Mouse (Mus musculus) G1E (cell line): ENCODE measurements around the gene Sh3bp4. TPM values are rescaled to one million over a fixed set of nuclear protein-coding genes. Genes with fewer than 3 reads are reported as not detected.

Experiments used
- ATAC-seq: 2 replicates; pipeline ENCODE4 v1.8.0; 2016; ENCODE audit warnings: mild to moderate bottlenecking; ENCODE audit not compliant: insufficient number of reproducible peaks, poor library complexity, low FRiP score, severe bottlenecking; ENCODE audit errors: extremely low read depth
- DNase-seq: peaks from one replicate; pipeline ENCODE4 v3.0.0; 2012; ENCODE audit warnings: low spot score
- H3K27me3 ChIP-seq: 2 replicates; pipeline ENCODE4 v1.6.1; 2012; ENCODE audit warnings: mild to moderate bottlenecking, low read length, inconsistent platforms; ENCODE audit not compliant: insufficient read depth
- H3K36me3 ChIP-seq: replicated peaks from 2 replicates; pipeline ENCODE3; 2012; ENCODE audit warnings: mild to moderate bottlenecking, inconsistent platforms
- H3K4me1 ChIP-seq: 2 replicates; pipeline ENCODE4 v1.6.1; 2012; ENCODE audit warnings: low read depth, low read length, inconsistent platforms, mixed read lengths; ENCODE audit not compliant: insufficient read depth
- H3K4me3 ChIP-seq: 2 replicates; pipeline ENCODE4 v1.5.1; 2012; ENCODE audit warnings: low read depth, mild to moderate bottlenecking, inconsistent platforms, low read length, moderate library complexity, mixed read lengths
- H3K9me3 ChIP-seq: replicated peaks from 2 replicates; pipeline ENCODE4 v1.6.1; 2012; ENCODE audit warnings: inconsistent platforms
- CTCF ChIP-seq: IDR thresholded peaks from 2 replicates; pipeline ENCODE4 v1.5.1; 2012; ENCODE audit warnings: low read depth, low read length, inconsistent platforms, mixed read lengths
- GATA1 ChIP-seq: IDR thresholded peaks from 2 replicates; pipeline ENCODE4 v1.6.1; 2012; ENCODE audit warnings: borderline replicate concordance, low read length, inconsistent platforms, mixed read lengths
- GATA2 ChIP-seq: IDR thresholded peaks from 2 replicates; pipeline ENCODE4 v1.6.1; 2012; ENCODE audit warnings: low read depth, low read length, inconsistent platforms, borderline replicate concordance
- POLR2AphosphoS5 ChIP-seq: IDR thresholded peaks from 2 replicates; pipeline ENCODE4 v1.6.1; 2012; ENCODE audit warnings: low read depth, low read length, inconsistent platforms; ENCODE audit not compliant: insufficient replicate concordance
- TAL1 ChIP-seq: conservative IDR thresholded peaks from 2 replicates; pipeline ENCODE4 v1.6.1; 2012; ENCODE audit warnings: low read depth, low read length, inconsistent platforms, mixed read lengths
- polyA plus RNA-seq: library from polyadenylated mRNA; stranded (reverse); fragments of >175 nt; gene quantifications from 2 replicates; pipeline ENCODE4 v1.2.3, GENCODE M21; 2012
- total RNA-seq, 2 experiments: library from RNA; stranded (forward) in 1 of 2; stranded (reverse) in 1 of 2; fragments of 200-1000 nt in 1 of 2; fragments of >200 nt in 1 of 2; fragmentation: Nextera tagmentation in 1 of 2; gene quantifications; 2 replicates each; pipeline ENCODE4 v1.2.3; 2014 to 2017

The Sh3bp4 gene
- total and polyA plus RNA-seq, 3 experiments, result not detected

DNA sequence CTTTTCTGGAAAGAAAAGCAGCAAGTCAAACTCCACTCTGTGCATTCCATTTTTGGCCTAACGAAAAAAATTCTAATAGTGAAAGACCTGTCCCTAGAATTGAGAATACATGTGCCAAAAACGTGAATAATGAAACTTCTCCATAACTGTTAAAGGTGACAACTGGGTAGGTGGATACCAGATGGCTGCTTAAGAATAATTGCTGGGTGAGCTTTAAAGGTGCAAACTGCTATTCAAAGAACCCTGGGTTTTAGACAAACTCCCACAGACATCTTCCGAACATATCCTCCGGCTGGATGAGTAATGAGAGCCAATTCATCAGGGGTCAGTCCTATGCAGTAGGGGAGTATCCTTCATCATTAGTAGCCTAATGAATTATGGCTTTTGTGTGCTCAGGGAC, 20.7 kb upstream of the Sh3bp4 start:
- H3K36me3 ChIP-seq, result no peaks in the 10 kb centered on the region
- no peaks in the 10 kb centered on the region for H3K4me1 ChIP-seq
- DNase-seq (no peak), ATAC-seq (no peak)
- no peak for TF ChIP-seq GATA1
- no peak for TF ChIP-seq GATA2
- TF ChIP-seq TAL1, result no peak
- no peak for TF ChIP-seq CTCF
- no peak for TF ChIP-seq POLR2AphosphoS5
- H3K27me3 ChIP-seq, result no peaks in the 10 kb centered on the region
- H3K4me3 ChIP-seq, result no peak overlapping the region
- peaks cover 74% of the 10 kb centered on the region for H3K9me3 ChIP-seq

DNA sequence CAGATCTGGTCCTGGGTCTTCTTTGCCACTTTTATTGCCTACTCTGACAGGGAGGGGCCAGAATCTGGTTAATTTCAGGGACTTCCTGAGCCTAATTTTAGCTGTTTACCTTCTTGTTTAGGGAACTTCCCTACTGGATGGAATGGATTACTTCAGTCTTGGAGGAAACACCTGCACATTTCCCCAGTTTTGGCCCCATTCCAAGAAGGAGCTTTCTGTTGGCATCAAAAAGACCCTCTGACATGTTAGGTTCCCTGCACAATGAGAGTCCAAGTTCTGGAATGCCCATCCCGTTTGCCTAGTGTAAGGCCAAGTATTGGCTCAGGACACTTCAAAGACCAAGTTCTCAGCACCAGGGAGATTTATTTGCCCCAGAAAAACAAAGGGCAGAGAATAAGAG, 14.0 kb upstream of the Sh3bp4 start:
- DNase-seq, result no peak
- H3K27me3 ChIP-seq, result no peaks in the 10 kb centered on the region
- peaks cover 78% of the 10 kb centered on the region for H3K9me3 ChIP-seq
- no peaks in the 10 kb centered on the region for H3K4me1 ChIP-seq
- no peak for ATAC-seq
- TF ChIP-seq TAL1, result no peak
- no peak for TF ChIP-seq POLR2AphosphoS5
- TF ChIP-seq CTCF, result no peak
- no peak for TF ChIP-seq GATA2
- no peak overlapping the region for H3K4me3 ChIP-seq
- H3K36me3 ChIP-seq, result no peaks in the 10 kb centered on the region

DNA sequence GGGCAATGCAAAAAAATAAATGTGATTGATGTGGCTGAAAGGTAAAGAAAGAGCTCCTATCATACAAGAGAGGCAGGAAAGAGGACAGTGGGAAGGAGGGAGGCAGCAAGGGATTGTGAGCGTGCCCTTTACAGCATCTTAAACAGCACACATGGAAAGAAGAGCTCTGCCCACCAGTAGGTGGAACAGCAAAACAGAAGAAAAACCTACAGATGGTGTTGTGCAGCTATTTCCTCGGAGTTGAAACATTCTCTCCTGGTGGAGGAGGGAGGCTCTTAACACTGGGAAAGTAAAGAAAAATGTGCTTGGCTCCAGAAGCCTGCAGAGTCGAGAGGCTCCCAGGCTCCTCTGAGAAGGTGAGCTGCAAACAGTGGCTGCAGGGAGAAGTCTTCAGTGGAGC, 12.8 kb upstream of the Sh3bp4 start:
- H3K27me3 ChIP-seq, result no peaks in the 10 kb centered on the region
- no peak for DNase-seq
- TF ChIP-seq GATA2, result no peak
- no peak for TF ChIP-seq TAL1
- no peak for TF ChIP-seq POLR2AphosphoS5
- TF ChIP-seq CTCF, result no peak
- no peak for TF ChIP-seq GATA1
- no peaks in the 10 kb centered on the region for H3K36me3 ChIP-seq
- H3K4me1 ChIP-seq, result no peaks in the 10 kb centered on the region
- H3K9me3 ChIP-seq, result peaks cover 78% of the 10 kb centered on the region
- H3K4me3 ChIP-seq, result no peak overlapping the region
- ATAC-seq, result no peak

DNA sequence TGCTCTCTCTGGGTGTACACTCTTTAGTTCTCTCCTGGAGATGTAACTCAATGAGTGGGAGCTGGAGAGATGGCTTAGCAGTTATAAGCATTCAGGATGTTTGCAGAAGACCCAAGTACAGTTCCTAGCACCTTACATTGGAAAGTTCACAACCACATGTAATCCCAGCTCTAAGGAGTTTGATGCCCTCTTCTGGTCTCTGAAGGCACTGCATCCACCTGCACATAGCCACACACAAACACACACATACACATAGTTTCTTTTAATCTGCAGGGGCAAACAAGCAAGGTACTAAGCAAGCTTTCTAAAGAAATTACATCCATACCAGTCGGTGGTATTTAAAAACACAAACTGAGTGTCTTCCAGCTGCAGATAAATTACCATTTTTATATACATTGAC, 12.2 kb upstream of the Sh3bp4 start:
- Histone ChIP-seq H3K4me3 (no peak overlapping the region), H3K36me3 (no peaks in the 10 kb centered on the region), H3K4me1 (no peaks in the 10 kb centered on the region), H3K9me3 (peaks cover 76% of the 10 kb centered on the region), H3K27me3 (no peaks in the 10 kb centered on the region)
- no peak for TF ChIP-seq GATA1
- TF ChIP-seq GATA2, result no peak
- TF ChIP-seq POLR2AphosphoS5, result no peak
- no peak for TF ChIP-seq CTCF
- no peak for TF ChIP-seq TAL1
- ATAC-seq, result no peak
- DNase-seq, result no peak

DNA sequence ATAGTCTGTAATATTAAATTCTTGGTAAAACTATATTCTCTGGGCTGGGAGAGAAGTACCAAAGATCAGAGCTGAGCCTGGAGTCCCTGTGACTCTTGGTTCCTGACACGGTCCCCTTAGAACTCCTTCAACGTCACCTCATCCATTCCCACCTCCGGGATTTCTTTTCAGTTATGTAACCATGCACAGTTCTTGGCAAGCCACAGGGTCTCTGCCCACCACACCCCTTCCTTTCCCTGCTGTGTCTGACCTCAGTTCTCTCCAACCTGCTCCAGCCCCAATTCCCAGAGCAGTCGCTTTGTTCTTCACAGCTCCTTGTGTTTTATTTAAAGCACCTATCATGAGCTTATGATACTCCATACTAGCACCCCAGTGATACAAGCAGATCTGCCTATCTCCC, 7.2 kb upstream of the Sh3bp4 start:
- no peak for DNase-seq
- no peak for ATAC-seq
- H3K36me3 ChIP-seq, result no peaks in the 10 kb centered on the region
- TF ChIP-seq POLR2AphosphoS5 (no peak), GATA2 (no peak), CTCF (no peak), GATA1 (no peak), TAL1 (no peak)
- H3K4me3 ChIP-seq, result no peak overlapping the region
- peaks cover 58% of the 10 kb centered on the region for H3K9me3 ChIP-seq
- H3K4me1 ChIP-seq, result no peaks in the 10 kb centered on the region
- H3K27me3 ChIP-seq, result no peaks in the 10 kb centered on the region

DNA sequence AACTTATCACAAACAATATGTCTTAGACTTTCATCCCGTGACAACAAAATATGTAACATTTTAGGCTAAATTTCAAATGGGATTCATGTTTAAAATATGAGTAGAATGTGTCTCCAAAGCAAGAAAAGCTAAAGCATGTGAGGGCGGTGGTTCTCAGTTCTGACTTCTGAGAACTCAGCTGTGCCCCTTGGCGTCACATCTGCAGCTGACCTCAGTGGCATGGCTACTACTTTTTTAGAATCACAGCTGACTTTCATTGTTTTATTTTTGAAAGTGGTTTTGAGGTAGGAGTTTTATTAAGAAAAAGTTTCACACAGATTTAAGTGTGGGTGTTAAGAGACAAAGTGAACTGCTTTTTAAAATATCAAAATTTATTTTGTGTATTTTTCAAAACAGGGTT, 6.4 kb upstream of the Sh3bp4 start:
- no peaks in the 10 kb centered on the region for H3K27me3 ChIP-seq
- no peak for ATAC-seq

More for the DNA sequence above, 6.4 kb upstream of the Sh3bp4 start:
- no peak for DNase-seq
- H3K4me1 ChIP-seq, result no peaks in the 10 kb centered on the region
- TF ChIP-seq POLR2AphosphoS5 (no peak), GATA1 (no peak), GATA2 (no peak), TAL1 (no peak), CTCF (no peak)
- no peaks in the 10 kb centered on the region for H3K36me3 ChIP-seq
- H3K9me3 ChIP-seq, result peaks cover 59% of the 10 kb centered on the region
- H3K4me3 ChIP-seq, result no peak overlapping the region
